Mouse (Mus musculus): ENCODE results near the gene Ift122. TPM values are rescaled to one million over a fixed set of nuclear protein-coding genes. Genes with fewer than 3 reads are reported as not detected.

The Ift122 gene
- total RNA-seq, 2 experiments from 2014 or later: 26.7 to 28.7 TPM

- DNase-seq (ENCODE audit: extremely low spot score in 1 of 2, low spot score in 1 of 2): no peak
Observed at GRCm38 (mm10) chr6:115956418-115956921, 103.2 kb downstream of the Ift122 start.

DNA sequence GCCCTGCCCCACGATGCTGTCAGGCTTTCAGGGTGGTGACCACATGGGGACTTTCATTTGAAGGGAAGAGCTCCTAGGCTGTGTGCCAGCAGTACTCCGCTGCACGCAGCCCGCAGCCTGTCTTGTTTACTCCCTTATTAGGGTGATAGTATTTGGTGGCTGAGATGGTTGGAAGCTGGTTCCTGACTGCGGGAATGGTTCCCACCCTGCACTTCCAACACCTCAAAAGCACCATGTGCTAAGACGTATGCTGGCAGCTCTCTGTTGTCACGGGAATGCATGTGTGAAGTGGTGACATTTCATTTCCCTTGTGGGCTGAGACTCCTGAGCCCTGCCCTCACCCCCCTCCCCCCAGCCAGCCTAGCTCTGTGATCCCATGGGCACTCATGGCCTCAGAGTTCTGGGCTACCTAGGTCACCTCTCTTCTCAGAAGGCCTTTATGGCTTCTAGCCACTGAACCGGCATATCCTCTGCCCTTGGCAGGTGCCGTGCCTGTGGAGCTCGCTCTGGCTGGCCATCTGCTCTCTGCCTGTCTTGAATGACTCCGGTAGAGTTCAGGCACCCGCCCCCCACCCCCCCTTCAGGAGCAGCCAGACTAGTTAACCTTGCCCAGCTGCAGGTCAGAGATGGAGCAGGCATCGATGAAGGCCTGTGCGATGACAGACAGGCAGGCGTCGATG is 103.8 kb downstream of the Ift122 start:
- DNase-seq (ENCODE audit: extremely low spot score in 1 of 2, low spot score in 1 of 2): no peak

GRCm38 (mm10) chr6:115957681-115958080 is 104.4 kb downstream of the Ift122 start:
- DNase-seq (ENCODE audit: extremely low spot score in 1 of 2, low spot score in 1 of 2): no peak

GRCm38 (mm10) chr6:115958445-115958844 is 105.2 kb downstream of the Ift122 start:
- no peak for DNase-seq (ENCODE audit: extremely low spot score in 1 of 2, low spot score in 1 of 2)

DNA sequence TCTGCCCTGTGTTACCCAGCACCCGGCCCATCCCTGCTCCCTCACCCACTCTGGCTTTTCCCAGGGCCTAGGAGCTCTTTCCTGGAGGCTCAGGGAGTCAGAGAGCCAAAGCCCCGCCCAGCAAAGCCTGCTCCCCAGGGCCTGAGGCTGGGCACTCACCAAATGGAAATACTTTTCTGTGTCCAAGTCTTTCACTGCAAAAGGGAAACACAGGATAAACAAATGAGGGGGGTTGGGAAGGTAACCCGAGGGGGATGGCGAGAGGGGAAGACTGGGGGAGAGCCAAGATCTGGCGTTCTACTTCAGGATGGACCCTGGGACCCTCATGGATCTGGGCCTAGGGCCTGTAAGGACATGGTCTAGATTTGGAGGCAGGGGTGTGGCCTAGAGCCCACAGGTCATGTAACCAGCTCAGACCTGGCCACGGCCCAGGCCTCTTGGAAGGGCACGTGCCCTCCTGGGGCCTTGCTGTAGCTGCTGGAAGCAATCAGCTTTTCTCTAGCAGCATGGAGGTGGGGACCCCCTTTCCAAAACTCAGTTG is 106.0 kb downstream of the Ift122 start:
- no peak for DNase-seq (ENCODE audit: extremely low spot score in 1 of 2, low spot score in 1 of 2)

GRCm38 (mm10) chr6:115960322-115960721 is 107.1 kb downstream of the Ift122 start:
- DNase-seq (ENCODE audit: extremely low spot score in 1 of 2, low spot score in 1 of 2): no peak

GRCm38 (mm10) chr6:115961743-115962142 is 108.5 kb downstream of the Ift122 start:
- DNase-seq (ENCODE audit: extremely low spot score in 1 of 2, low spot score in 1 of 2): no peak

GRCm38 (mm10) chr6:115962439-115963085 is 109.3 kb downstream of the Ift122 start:
- no peak for DNase-seq (ENCODE audit: extremely low spot score in 1 of 2, low spot score in 1 of 2)

DNA sequence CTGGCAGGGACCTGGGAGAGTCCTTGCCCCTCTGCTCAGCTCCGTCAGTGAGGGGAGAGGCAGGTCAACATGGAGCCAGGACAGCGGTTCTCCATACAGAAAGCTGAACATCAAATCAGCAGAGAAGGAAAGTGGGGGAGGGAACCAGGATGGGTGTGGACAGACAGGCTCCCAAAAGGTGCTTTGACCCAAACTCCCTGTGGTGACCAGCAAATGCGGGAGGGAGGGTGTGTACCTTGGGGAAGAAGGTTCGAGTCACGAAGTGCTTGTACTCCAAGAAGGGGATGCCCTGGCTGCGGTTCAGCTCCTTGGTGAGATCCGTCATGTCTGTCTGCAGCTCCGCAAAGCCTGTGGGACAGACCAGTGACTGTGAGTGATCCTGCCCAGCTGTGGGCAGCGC is 110.4 kb downstream of the Ift122 start:
- DNase-seq (ENCODE audit: extremely low spot score in 1 of 2, low spot score in 1 of 2): no peak

GRCm38 (mm10) chr6:115966227-115966966 is 113.1 kb downstream of the Ift122 start:
- DNase-seq (ENCODE audit: extremely low spot score in 1 of 2, low spot score in 1 of 2): no peak

DNA sequence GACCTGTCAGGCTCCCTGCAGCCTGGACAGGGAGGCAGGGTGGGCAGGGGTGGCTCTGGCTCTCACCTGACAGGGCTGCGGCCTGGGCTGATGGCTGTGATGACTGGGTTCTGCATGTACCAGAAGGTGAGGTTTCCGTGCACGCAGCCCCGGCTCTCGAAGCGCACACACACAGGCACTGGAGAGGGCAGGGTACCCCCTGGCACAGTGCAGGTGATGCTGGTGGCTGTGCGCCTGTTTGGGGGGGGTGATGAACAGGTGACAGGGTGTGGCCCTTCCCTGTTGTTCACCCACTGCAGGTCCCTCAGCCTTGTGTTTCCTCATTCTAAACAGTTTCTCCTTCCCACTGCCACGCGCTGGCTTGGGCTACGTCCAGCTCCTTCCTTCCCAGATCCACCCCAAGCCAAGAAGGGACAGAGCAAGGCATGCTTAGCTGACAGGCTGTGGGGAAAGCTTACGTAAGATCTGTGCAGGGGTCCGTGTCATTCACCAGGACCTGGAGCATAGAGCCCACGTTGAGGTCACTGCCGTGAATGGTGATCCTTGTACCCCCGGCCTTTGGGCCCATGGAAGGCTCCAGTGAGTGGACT is 114.1 kb downstream of the Ift122 start:
- no peak for DNase-seq (ENCODE audit: extremely low spot score in 1 of 2, low spot score in 1 of 2)

- no peak for DNase-seq (ENCODE audit: extremely low spot score in 1 of 2, low spot score in 1 of 2)
Observed at GRCm38 (mm10) chr6:115968086-115968485, 114.8 kb downstream of the Ift122 start.

DNA sequence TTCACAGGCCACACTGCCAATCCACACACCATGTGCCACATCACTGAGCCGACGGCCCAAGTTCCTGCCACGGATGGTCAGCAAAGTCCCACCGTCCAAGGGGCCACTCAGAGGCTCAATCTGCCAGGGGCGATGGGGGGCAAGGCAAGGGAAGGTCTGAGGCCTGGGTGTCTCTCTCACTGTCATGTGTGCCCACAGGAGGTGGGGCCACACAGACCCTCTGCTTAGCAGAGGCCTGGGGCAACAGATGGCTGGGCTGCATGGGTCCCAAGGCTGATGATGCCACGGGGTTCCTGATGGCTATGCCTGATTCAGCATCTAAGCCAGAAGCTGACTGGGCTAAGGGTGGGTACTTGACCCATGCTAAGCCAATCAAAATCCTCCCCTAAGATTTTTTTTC is 115.4 kb downstream of the Ift122 start:
- no peak for DNase-seq (ENCODE audit: extremely low spot score in 1 of 2, low spot score in 1 of 2)

DNA sequence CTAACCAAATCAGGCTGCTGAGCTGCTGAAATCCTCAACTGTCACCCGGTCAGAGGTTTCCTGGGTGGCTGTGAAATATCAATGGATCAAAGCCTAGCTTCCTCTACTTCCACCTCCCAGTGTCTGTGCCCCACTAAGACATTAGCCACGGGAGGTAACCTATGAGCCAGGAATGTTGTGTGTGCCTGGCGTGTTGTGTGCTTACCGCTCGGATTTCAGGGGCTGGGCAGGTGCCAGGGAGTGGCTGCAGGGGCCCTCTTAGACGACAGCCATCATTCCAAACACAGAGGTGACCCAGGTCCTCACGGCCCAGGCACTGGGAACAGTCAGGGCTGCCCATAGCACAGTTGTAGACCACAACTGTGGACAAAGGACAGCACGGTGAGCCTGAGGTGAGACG is 115.8 kb downstream of the Ift122 start:
- DNase-seq (ENCODE audit: extremely low spot score in 1 of 2, low spot score in 1 of 2): no peak

- no peak for DNase-seq (ENCODE audit: extremely low spot score in 1 of 2, low spot score in 1 of 2)
Observed at GRCm38 (mm10) chr6:115969952-115970351, 116.7 kb downstream of the Ift122 start.

GRCm38 (mm10) chr6:115971273-115972060 is 118.2 kb downstream of the Ift122 start:
- DNase-seq (ENCODE audit: extremely low spot score in 1 of 2, low spot score in 1 of 2): no peak

DNA sequence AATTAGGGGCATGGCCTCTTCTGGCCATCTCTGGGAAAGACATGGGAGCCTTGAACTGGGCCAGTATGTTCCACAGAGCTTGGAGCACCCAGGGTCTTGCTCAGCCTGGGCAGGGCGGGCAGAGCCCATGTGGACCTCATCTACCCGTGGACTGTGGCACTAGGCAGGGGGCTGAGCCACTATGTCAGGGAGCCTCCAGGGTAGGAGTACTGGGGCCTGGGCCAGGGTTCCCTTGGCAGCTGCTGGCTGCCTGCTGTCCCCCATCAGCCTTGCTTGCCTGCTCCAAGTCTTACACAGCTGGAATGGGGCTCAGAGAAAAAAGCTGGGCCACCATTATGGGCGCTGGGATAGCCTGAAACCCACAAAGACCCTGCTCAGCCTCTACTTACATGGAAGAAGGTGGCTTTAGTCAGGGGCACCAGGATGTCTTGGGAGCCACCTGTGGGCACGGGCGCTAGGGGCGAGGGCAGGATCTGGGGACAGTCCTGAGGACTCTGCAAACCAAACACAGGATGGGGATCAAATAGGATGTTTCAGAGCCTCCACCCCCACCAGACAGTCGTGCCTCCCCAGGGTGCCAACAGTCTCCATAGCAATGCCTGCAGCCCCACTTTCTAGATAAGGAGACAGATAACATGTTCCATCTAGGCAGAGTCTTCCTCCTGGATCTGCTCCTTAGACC is 119.0 kb downstream of the Ift122 start:
- no peak for DNase-seq (ENCODE audit: extremely low spot score in 1 of 2, low spot score in 1 of 2)

DNA sequence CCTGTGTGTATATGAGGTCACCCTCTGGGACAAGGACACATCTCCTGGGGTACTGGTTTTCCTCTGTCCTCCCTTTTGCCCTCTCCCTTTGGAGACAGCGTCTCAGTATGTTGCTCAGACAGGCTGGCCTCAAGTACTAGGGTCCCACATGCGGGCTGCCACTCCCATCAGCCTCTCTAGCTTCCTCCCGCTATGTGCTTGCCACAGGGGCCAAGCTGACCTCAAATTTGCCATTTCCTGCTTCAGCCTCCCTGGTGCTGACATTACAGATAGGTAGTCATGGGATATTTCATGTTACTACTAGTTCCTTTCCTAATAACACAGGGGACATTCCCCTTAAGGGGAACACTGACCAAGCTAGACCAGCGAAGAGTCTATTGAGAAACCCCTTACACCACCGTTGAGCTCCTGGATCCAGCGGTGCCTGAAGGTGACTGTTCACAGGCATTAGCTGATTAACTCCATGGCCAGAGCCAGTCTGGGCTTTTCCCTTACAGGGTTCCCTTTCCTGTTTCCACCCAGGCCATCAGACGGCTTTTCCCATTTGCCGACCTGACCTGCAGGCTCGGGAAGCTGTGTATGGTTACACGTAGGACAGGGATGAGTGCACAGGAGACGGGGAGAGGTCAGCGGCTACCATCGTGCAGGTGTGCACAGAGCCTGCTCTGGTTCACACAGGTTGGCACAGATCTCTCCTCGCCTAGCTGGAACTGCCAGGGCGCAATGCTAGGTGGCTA is 120.0 kb downstream of the Ift122 start:
- DNase-seq (ENCODE audit: extremely low spot score in 1 of 2, low spot score in 1 of 2): no peak

Measured in layer of hippocampus, postnatal 25 days (tissue).